Mouse (Mus musculus) left cerebral cortex, postnatal 14 days (tissue): ENCODE data around the gene 0610010F05Rik. TPM values are rescaled to one million over a fixed set of nuclear protein-coding genes. Genes with fewer than 3 reads are reported as not detected.
A peak's percentile ranks its signal among the peaks of the same experiment; 100 is the strongest.

Experiments used
- DNase-seq, 2 experiments: peaks; one replicate each; pipeline ENCODE4 v3.0.0; 2021 to 2022; ENCODE audit warnings: low spot score in 2 of 2, mixed read lengths in 1 of 2
- intact Hi-C: fragments of 180-260 bp; cut with DNase I; formaldehyde crosslinking; loops from one replicate; pipeline ENCODE4 v1.15.1; 2025
- long read RNA-seq, 2 experiments: library from polyadenylated mRNA; stranded (forward); transcript quantifications; one replicate each; pipeline ENCODE4 v2.0.0; 2021
- total RNA-seq, 2 experiments: library from RNA; stranded (reverse); gene quantifications; 2 replicates each; pipeline ENCODE4 v1.2.3; 2021

0610010F05Rik gene
- 10 to 100 TPM; 47.2 to 50.8 TPM for total RNA-seq
- long read RNA-seq, experiment 1, full-length matches to known transcripts: 83 of 107 reads
- long read RNA-seq, experiment 1, partial matches to known transcripts: 3 of 107 reads
- long read RNA-seq, experiment 1, other reads (novel, unspliced or antisense): 21 of 107 reads
- long read RNA-seq, experiment 2, full-length matches to known transcripts: 58 of 86 reads
- long read RNA-seq, experiment 2, partial matches to known transcripts: 1 of 86 reads
- long read RNA-seq, experiment 2, other reads (novel, unspliced or antisense): 27 of 86 reads

DNA sequence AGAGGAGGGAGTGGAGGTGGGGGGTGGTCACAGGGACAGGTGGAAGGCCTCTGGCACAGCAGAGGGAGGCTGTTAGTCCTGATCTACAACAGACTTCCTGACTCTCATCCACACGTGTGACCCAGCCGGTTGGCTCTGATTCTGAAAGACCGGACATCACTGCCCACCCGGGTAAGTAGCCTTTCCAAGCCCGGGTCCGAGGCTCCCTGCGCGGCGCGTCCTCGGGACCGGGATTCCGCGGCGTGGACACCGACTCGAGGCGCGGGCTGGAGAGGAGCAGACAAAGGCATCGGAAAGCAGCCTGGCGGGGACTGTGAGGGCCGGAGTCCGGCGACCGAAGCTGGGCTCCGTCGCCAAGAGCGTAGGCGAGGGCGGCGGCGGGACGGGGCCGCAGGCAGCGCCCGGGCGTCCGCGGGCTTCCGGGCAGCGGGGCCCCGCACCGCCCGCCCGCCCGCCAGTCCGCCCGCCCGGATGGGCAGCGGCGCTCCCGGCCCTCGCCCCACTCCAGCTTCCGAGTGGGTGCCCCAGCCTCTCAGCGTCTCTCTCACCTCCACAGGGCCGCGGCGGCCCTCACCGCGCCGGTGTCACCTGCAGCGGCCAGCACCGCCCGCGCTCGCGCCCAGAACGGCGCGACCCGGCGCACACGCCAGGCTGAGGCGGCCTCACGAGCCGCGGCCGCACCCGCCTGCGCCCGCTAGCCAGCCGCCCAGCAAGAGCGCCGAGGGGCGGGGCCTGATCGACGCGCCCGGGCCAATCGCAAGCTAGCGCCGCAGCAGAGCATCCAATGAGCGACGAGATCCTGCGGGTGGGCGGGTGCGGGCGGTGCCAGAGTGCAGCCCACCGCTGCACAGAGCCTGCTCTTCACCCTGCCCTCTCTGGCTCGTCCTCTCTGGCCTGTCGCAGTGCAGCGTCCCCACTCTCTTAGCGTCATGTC is at the start of gene 0610010F05Rik:
0610010F05Rik (minus strand) TSS at position 695 of the 934 bp plus-strand sequence.
- DNase-seq: peak; percentile 79 to 84
- intact Hi-C loops: loop anchor here (5.0 kb wide), 1 partner anchor 34 kb away; the partner anchor contains the start of genes Pex13 and Pus10

DNA sequence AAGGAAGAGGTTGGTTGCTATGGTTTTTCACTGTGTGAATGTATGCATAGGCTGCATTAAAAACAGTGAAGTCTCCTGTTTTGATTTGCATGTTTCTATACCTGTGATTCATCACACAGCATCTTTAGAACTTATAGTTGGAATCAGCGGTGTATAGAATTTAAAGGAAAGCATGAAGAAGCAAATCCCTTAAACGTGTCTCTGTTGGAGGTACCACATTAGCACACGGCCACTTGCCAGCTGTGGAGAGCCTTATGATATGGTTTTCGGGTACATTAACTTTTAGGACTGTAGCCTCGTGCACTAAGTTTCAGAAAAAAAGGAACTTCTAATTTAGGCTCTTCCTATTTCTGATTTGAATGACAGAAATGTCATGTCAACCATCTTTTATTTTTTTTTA is 49.1 kb upstream of the 0610010F05Rik start:
- intact Hi-C loops: loop anchor here (5.0 to 10.0 kb wide), 2 partner anchors 182 to 270 kb away; no protein-coding TSS in a partner anchor
- DNase-seq: no peak

DNA sequence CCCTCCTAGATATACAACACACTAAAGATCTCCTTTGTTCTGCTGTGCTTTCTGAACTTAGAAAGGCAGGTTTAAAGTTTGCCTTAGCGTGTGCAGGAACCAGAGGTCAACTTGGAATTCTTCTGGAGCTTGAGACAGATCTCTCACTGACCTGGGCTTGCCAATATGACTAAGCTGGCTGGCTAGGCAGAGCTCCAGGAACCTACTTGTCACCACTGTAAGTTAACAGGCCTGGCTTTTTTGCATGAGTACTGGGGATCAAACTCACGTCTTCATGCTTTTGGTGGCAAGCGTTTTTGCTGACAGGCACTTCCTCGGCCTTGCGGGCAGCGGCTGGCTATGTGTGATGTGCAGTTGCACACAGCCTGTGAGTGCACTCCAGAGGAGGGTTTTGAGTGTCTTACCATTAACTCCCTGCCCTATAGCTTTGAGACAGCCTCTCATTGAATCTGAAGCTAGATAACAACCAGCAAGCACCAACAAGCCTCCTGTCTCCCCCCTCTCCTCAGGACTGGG is 47.1 kb upstream of the 0610010F05Rik start:
- intact Hi-C loops: loop anchor here (5.0 to 10.0 kb wide), 2 partner anchors 184 to 272 kb away; no protein-coding TSS in a partner anchor

GRCm38 (mm10) chr11:23679044-23679642 is 45.7 kb upstream of the 0610010F05Rik start:
- intact Hi-C loops: no loop called here
- peak; percentile 63 to 78 for DNase-seq

More for the DNA sequence above, 47.1 kb upstream of the 0610010F05Rik start:
- DNase-seq: no peak

- intact Hi-C loops: no loop called here
- DNase-seq: no peak
Measured at GRCm38 (mm10) chr11:23676100-23676499, 42.7 kb upstream of the 0610010F05Rik start.

GRCm38 (mm10) chr11:23672256-23672749 is 38.9 kb upstream of the 0610010F05Rik start:
- DNase-seq: no peak
- intact Hi-C loops: no loop called here

DNA sequence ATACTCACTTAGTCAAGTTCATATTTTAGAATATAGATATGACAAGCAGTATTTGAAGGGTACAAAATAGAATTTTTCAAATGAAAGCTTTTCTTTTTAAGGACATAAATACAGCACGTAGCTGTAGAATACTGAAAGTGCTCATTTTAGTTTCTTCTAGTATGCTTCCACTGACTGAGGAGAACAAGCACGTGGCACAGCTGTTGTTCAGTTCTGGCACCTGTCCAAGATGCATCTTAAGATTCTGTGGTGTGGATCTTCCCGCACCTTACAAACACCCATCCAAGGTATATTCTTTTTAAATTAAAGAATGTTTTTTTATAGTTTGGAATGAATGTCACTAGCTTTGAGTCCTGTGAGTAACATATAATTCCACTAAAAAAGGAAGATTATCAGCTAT is 33.7 kb upstream of the 0610010F05Rik start:
- intact Hi-C loops: loop anchor here (5.0 kb wide), 1 partner anchor 35 kb away; the partner anchor contains the start of gene 0610010F05Rik
- peak; percentile 30 to 44 for DNase-seq

DNA sequence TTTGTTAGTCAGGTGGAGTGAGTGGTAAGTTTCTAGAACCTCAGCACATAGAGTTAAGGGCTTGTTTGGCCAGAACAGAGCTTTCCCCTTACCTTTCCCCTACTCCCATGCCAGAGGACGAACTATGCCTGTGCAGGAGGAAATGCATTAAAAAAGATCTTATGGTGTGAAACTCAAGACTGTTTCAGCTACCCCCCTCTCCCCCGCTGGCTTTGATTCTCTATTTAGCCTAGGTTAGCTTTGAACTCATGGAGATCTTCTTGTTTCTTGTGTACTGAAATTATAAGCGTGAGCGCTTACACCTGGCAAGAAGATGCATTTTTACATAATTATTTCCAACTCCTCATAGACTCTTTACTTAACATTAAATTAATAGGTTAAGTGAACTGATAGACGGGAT is 33.1 kb upstream of the 0610010F05Rik start:
- intact Hi-C loops: loop anchor here (5.0 kb wide), 1 partner anchor 34 kb away; the partner anchor contains the start of gene 0610010F05Rik

GRCm38 (mm10) chr11:23665798-23666501 is 32.5 kb upstream of the 0610010F05Rik start, which contains the start of gene Pex13:
Gene Pex13 (minus strand): TSS chr11:23665959.
- peak; percentile 91 to 92 for DNase-seq
- intact Hi-C loops: loop anchor here (5.0 kb wide), 1 partner anchor 34 kb away; the partner anchor contains the start of gene 0610010F05Rik

More for the DNA sequence above, 33.1 kb upstream of the 0610010F05Rik start:
- peak in 1 of 2 experiments; percentile 11 for DNase-seq

DNA sequence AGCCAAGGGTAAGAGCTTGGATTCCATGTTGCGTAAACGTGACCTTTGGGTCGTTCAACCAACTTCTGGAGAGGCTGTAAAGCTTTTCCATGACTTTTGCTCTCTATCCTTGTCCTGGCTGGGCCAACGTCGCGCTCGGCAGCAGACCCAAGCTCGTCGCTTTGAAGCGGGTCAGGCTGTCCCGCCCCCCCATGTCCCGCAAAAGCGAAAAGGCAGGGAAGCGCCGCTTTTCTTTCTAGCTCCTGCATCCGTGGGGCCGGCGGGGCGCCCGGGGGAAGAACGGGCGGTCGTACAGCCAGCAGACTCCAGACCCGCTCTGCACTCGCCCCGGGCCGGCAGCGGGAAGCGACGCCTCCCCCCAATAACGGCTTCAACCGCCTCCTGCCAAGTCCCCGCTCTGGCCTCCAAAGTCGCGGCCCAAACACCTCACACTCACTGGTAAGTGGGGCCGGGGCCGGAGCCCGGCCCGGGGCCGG is 31.9 kb upstream of the 0610010F05Rik start, which contains the start of gene Pus10:
Pus10 (plus strand) TSS at position 364 of the 476 bp plus-strand sequence.
- intact Hi-C loops: loop anchor here (5.0 kb wide), 1 partner anchor 33 kb away; the partner anchor contains the start of gene 0610010F05Rik

GRCm38 (mm10) chr11:23664232-23664631 is 30.8 kb upstream of the 0610010F05Rik start:
- DNase-seq: no peak
- intact Hi-C loops: no loop called here

More for the DNA sequence above, 31.9 kb upstream of the 0610010F05Rik start, which contains the start of gene Pus10:
- no peak for DNase-seq

- peak in 1 of 2 experiments; percentile 46 for DNase-seq
- intact Hi-C loops: no loop called here
Measured at GRCm38 (mm10) chr11:23657791-23658190, 24.4 kb upstream of the 0610010F05Rik start.

GRCm38 (mm10) chr11:23653666-23654065 is 20.2 kb upstream of the 0610010F05Rik start:
- intact Hi-C loops: no loop called here
- no peak for DNase-seq

- intact Hi-C loops: no loop called here
- DNase-seq: no peak
Measured at GRCm38 (mm10) chr11:23647835-23648234, 14.4 kb upstream of the 0610010F05Rik start.

GRCm38 (mm10) chr11:23647431-23647830 is 14.0 kb upstream of the 0610010F05Rik start:
- intact Hi-C loops: no loop called here

GRCm38 (mm10) chr11:23634573-23634972 is 1.1 kb upstream of the 0610010F05Rik start:
- intact Hi-C loops: loop anchor here (5.0 kb wide), 1 partner anchor 33 kb away; the partner anchor contains the start of genes Pex13 and Pus10
- no peak for DNase-seq

More at GRCm38 (mm10) chr11:23647431-23647830, 14.0 kb upstream of the 0610010F05Rik start:
- no peak for DNase-seq

- intact Hi-C loops: loop anchor here (5.0 kb wide), 1 partner anchor 33 kb away; the partner anchor contains the start of genes Pex13 and Pus10
Measured at GRCm38 (mm10) chr11:23633879-23634215, 408 bp upstream of the 0610010F05Rik start.

More at GRCm38 (mm10) chr11:23633879-23634215, 408 bp upstream of the 0610010F05Rik start:
- DNase-seq: no peak
